Mouse (Mus musculus): ENCODE data around the gene Jade1.

DNA sequence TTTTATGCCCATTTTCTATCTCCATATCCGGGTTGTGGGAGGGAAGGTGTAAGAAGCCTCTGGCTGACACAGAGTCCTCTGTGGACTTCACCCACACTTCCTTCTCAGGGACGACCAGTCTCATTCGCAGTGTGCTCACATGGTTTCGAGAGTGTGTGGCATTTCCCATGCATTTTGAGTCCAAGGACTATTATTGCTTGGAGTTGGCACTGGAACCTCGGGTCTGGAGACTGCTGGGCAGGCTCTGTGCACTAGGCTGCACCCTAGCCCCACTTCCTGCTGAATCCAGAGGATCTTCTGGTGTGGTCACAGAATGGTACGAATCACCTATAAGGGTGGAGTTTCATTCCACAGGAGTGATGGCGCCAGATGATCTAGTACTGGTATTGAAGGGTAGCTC, 31.4 kb downstream of the Jade1 start:
- TF ChIP-seq CTCF (IDR thresholded peaks at IDR 0.05 in 2 of 3, conservative IDR thresholded peaks at IDR 0.05 in 1 of 3; ENCODE audit: control insufficient read depth in 1 of 3, insufficient read depth in 1 of 3, low read depth in 2 of 3, low read length in 3 of 3, poor library complexity in 1 of 3, severe bottlenecking in 1 of 3) (no peak), POLR2A (IDR thresholded peaks at IDR 0.05; ENCODE audit: control insufficient read depth in 1 of 2, insufficient read depth in 1 of 2, low read depth in 1 of 2, low read length in 2 of 2, poor library complexity in 1 of 2) (no peak), TAL1 (IDR thresholded peaks at IDR 0.05; ENCODE audit: low read length) (no peak), KAT2A (conservative IDR thresholded peaks at IDR 0.05; ENCODE audit: low read depth, low read length) (no peak), EP300 (IDR thresholded peaks at IDR 0.05; ENCODE audit: low read depth in 1 of 2, low read length in 2 of 2) (no peak), TCF12 (IDR thresholded peaks at IDR 0.05; ENCODE audit: low read depth, low read length) (no peak), RAD21 (IDR thresholded peaks at IDR 0.05; ENCODE audit: low read depth, low read length) (no peak), TBP (IDR thresholded peaks at IDR 0.05; ENCODE audit: low read depth, low read length) (no peak), GATA1 (IDR thresholded peaks at IDR 0.05; ENCODE audit: low read depth, low read length) (no peak), MEF2A (IDR thresholded peaks at IDR 0.05; ENCODE audit: extremely low read depth, insufficient replicate concordance, low read depth, low read length, poor library complexity, severe bottlenecking) (no peak)
